19 mouse cellular contexts compared by ENCODE assay signal in the genomic region with DNA sequence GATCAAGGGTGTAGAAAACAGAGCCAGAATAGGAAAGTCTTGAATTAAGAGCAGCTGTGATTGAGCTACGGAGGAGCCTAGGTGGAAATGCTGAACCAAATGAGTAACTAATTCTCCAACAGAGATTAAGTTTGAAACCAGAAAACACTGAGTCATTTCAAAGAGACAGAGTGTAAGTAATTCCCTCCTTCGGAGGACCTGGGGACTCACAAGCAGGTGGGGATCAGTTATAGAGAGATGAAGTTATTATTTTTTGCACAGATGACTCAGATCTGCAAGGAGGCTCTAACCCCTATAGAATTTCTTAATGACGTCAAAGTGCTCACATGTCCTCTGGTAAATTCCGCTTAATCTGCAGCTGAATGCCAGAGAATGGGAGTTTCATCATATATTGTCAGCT. TPM values are rescaled to one million over a fixed set of nuclear protein-coding genes. Genes with fewer than 3 reads are reported as not detected.
"Had no signal": no experiment of that assay in that cellular context is flagged by ENCODE, and none has a peak within 500 bp of the region (broad histone marks: within the 10 kb centered on the region; RNA-seq: fewer than 3 reads in every experiment).

No protein-coding gene starts in this region.

- H3K27ac ChIP-seq: lung, embryonic 15.5 days; macrophage; midbrain, embryonic 13.5 days; midbrain, embryonic 15.5 days; neural tube, embryonic 12.5 days had no signal

- DNase-seq: liver, postnatal 0 days; lung, adult 2 months; lung, postnatal 14 days; lung, postnatal 36 days; right cerebral cortex, postnatal 25 days; right cerebral cortex, postnatal 4 days; spleen, adult 18-20 months; thymus, adult 2 months; thymus, postnatal 25 days; thymus, postnatal 4 days had no signal

- H3K4me1 ChIP-seq: lung, embryonic 15.5 days; megakaryocyte, embryonic 14.5 days; midbrain, embryonic 13.5 days; midbrain, embryonic 15.5 days; neural tube, embryonic 12.5 days had no signal

- H3K4me3 ChIP-seq: lung, embryonic 15.5 days; megakaryocyte, embryonic 14.5 days; midbrain, embryonic 13.5 days; midbrain, embryonic 15.5 days; neural tube, embryonic 12.5 days had no signal

RNA-seq across cellular contexts. Expression of a gene that starts 21.2 kb away (rescaled TPM):
- total RNA-seq: megakaryocyte progenitor cell, adult 5-6 weeks; monocyte, adult 5-6 weeks; neutrophil, adult 5-6 weeks had no signal
- polyA plus RNA-seq: macrophage had no signal
